Mouse (Mus musculus): ENCODE data around the gene Etnk1.

GRCm38 (mm10) chr6:143232718-143233117, 65.7 kb downstream of the Etnk1 start:
- TF ChIP-seq E2F4 (IDR thresholded peaks at IDR 0.05; ENCODE audit: insufficient read depth), result no peak
- no peak for TF ChIP-seq MAX (IDR thresholded peaks at IDR 0.05; ENCODE audit: low read depth)
